Mouse (Mus musculus) cerebellum, adult 8-10 months (tissue): ENCODE results near the gene Apbb2.
"Not testable (repeated sequence)": the region's sequence is repeated elsewhere in the genome, so short reads cannot be mapped to it uniquely, and the experiment has no call there.

Experiments used
- DNase-seq: peaks from one replicate; pipeline ENCODE4 v3.0.0; 2022

The Apbb2 gene

DNA sequence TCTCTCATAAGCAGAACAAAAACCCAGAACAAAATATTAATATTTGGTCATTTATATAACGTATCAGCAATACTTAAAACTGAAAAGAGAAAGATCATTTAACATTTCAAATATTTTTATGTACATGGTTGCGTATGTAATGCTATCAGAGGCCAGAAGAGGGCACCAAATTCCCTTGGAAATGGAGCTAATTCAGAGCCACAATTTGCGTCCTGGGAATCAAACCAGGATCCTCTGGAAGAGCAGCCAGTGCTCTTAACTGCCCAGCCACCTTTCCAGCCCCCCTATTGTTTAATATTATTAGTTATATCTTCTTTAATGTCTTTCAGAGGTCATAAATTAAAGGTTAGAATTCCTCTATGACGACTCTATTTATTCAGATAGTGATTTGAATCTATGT lies 355.2 kb downstream of the Apbb2 start:
- DNase-seq: peak; percentile 10

DNA sequence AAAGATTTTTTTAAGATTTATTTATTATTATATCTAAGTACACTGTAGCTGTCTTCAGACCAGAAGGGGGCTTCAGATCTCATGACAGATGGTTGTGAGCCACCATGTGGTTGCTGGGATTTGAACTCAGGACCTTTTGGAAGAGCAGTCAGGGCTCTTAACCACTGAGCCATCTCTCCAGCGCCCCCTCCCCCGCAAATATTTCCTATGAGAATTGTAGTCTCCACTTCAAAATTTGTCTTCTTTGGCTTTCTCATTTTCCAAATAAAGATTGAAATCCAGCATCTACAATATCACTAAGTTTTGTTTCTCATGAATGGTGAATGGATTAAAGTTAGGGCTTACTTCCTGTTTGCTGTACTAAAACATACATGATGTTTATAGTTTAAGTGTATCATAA lies 356.1 kb downstream of the Apbb2 start:
- no peak for DNase-seq

DNA sequence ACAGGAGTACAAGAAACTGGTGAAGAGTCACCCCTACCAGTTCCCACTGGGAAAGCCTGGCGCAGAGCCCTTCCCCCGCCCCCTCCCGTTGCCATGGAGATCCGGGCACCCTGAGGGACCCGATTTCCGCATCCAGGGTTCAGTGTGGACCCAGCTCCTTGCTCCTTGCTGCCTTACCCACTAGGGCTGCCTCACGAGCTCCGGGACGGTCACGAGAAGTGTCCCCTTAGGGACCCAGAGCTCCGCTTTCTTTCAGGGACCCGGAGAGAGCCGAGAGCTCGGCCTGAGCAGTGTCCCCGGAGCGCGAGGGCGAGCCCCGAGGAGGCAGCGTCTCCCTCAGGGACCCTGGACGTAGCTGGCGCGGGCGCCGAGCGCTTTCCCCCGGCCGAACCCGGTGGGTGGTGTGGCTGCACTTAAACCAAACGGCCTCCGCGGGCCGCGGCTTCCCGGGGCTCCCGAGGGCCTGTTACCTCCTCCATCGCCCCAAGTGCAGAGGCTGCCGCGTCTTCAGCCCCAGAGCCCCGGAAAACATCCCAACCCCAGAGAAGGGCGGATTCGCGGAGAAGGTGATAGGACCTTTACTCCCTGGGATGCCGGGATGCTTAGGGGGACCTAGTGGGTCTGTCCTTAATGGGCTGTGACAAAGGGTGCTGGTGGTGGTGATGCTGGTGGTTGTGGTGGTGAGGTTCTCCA lies 358.7 kb downstream of the Apbb2 start, which contains the start of gene Nsun7:
TSS of gene Nsun7 (plus strand) at position 142 of the 693 bp plus-strand sequence.
- DNase-seq: peak; percentile 37

DNA sequence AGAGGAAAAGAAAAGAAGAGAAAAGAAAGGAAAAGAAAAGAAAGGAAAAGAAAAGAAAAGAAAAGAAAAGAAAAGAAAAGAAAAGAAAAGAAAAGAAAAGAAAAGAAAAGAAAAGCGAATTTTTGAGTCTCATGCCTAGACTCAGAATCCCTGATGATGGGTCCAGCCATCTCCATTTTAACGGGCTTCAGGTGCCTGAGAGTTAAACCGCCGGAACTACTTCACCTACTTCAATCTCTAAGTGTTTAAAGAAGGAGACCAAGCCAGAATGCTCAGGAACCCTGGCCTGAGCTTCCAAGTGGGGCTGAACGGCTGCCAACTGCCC lies 359.2 kb downstream of the Apbb2 start:
- not testable (repeated sequence) for DNase-seq

DNA sequence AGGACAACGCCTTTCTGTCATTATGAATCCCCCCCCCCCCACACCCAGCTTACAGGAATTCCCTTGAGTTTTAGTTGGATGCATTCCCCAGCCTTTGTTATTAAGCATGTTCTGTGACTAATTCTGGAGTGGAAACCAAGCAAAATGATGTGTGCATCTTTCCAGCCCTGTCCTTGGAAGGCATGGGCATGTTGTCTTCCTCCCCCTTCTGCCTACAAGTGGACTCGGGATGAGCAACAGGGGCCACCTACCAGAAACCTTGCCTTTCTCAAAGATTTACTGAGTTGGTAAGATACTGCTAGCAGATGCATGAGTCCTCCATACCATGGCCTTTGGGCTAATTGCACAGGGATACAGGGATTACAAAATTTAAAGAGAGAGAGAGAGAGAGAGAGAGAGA lies 359.6 kb downstream of the Apbb2 start:
- DNase-seq: no peak

DNA sequence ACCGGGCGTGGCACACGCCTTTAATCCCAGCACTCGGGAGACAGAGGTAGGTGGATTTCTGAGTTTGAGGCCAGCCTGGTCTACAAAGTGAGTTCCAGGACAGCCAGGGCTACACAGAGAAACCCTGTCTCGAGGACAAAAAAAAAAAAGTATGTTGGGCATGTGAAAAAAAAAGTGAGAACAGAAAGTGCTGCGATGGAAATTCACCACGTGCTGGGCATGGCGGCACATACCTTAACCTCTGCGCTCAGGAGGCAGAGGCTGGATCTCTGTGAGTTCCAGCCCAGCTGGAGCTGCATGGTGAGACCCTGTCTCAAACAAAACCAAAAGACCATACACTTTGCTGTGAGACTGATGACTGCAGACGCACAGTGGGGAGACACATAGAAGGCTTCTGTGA lies 363.5 kb downstream of the Apbb2 start:
- no peak for DNase-seq

DNA sequence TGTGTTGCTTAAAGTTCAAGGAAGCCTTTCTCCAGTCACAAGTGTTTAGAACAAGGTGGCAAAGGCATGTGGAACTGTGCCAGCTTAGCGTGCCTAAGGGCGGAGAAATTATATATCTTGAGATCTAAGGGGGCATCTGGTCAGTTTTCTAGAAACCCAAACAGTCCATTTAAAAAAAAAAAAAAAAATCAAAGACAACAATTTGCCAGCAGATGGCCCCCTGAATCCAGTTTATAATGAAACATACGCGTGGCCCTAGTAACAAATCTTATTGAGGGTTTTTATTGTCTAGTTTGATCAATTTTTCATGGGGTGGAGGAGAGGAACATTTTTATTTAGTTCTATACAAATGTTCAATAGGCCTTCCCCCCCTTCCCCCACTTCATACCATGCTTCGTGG lies 365.4 kb downstream of the Apbb2 start:
- DNase-seq: no peak
